Mouse (Mus musculus): Measurements from ENCODE around the gene Acsl6. TPM values are rescaled to one million over a fixed set of nuclear protein-coding genes. Genes with fewer than 3 reads are reported as not detected.

Gene Acsl6
- total and polyA plus RNA-seq, 3 experiments: 2.8 to 7.9 TPM; not detected in 1

GRCm38 (mm10) chr11:54410612-54411011, 107.0 kb downstream of the Acsl6 start:
- H3K4me1 ChIP-seq (ENCODE audit: control insufficient read depth in 1 of 2, insufficient read depth in 2 of 2, low read length in 2 of 2): peaks cover 12 to 30% of the 10 kb centered on the region in 2 experiments
- H3K36me3 ChIP-seq (ENCODE audit: control insufficient read depth in 1 of 2, insufficient read depth in 2 of 2, low read length in 2 of 2): peaks cover 0 to 25% of the 10 kb centered on the region in 2 experiments; a peak in 2 of 4 replicates
- no peaks in the 10 kb centered on the region for H3K27me3 ChIP-seq (ENCODE audit: control insufficient read depth in 1 of 2, insufficient read depth in 2 of 2, low read length in 2 of 2)
- H3K9me3 ChIP-seq (replicated peaks; ENCODE audit: insufficient read depth, low read length): no peaks in the 10 kb centered on the region
- no peaks in the 10 kb centered on the region for H3K79me2 ChIP-seq (ENCODE audit: control insufficient read depth, insufficient read depth, low read length, poor library complexity)
- H3K27ac ChIP-seq (ENCODE audit: control insufficient read depth, low read depth, low read length): no peak overlapping the region
- DNase-seq (ENCODE audit: low read depth, low spot score): peak; percentile 61
- H3K4me3 ChIP-seq (ENCODE audit: control insufficient read depth in 1 of 2, insufficient read depth in 1 of 2, low read depth in 2 of 2, low read length in 2 of 2): no peak overlapping the region
- H3K9ac ChIP-seq (ENCODE audit: control insufficient read depth, low read depth, low read length, poor library complexity, severe bottlenecking): no peak overlapping the region
- TF ChIP-seq RAD21 (IDR thresholded peaks at IDR 0.05; ENCODE audit: low read depth, low read length) (peak; percentile 59), ZC3H11A (IDR thresholded peaks at IDR 0.05; ENCODE audit: low read depth, low read length) (peak; percentile 43), SMC3 (IDR thresholded peaks at IDR 0.05; ENCODE audit: low read depth, low read length) (peak; percentile 69), CTCF (IDR thresholded peaks at IDR 0.05 in 2 of 3, conservative IDR thresholded peaks at IDR 0.05 in 1 of 3; ENCODE audit: control insufficient read depth in 1 of 3, insufficient read depth in 1 of 3, low read depth in 2 of 3, low read length in 3 of 3, poor library complexity in 1 of 3, severe bottlenecking in 1 of 3) (peak; percentile 1 to 67 (median 66); a peak in 4 of 6 replicates), MYC (IDR thresholded peaks at IDR 0.05; ENCODE audit: low read depth, low read length) (no peak), MAFK (IDR thresholded peaks at IDR 0.05; ENCODE audit: borderline replicate concordance, low read depth, low read length) (no peak)

GRCm38 (mm10) chr11:54413017-54413416, 109.4 kb downstream of the Acsl6 start:
- H3K4me3 ChIP-seq (ENCODE audit: control insufficient read depth in 1 of 2, insufficient read depth in 1 of 2, low read depth in 2 of 2, low read length in 2 of 2): peak overlapping the region; percentile 6 to 14
- peak; percentile 84 for DNase-seq (ENCODE audit: low read depth, low spot score)
- TF ChIP-seq UBTF (IDR thresholded peaks at IDR 0.05; ENCODE audit: borderline replicate concordance, insufficient read depth, low read depth, low read length): 0 out of 2 replicates have a peak, but pooled peaks have one; percentile 41
- peak; percentile 87 to 89 for TF ChIP-seq EP300 (IDR thresholded peaks at IDR 0.05; ENCODE audit: low read depth in 1 of 2, low read length in 2 of 2)
- 0 out of 2 replicates have a peak, but pooled peaks have one; percentile 1 for TF ChIP-seq JUND (IDR thresholded peaks at IDR 0.05; ENCODE audit: low read depth, low read length)
- peak; percentile 81 for TF ChIP-seq MXI1 (IDR thresholded peaks at IDR 0.05; ENCODE audit: low read depth, low read length)
- TF ChIP-seq ELF1 (IDR thresholded peaks at IDR 0.05; ENCODE audit: low read depth, low read length): peak; percentile 85
- 0 out of 2 replicates have a peak, but pooled peaks have one; percentile 13 for TF ChIP-seq ZKSCAN1 (IDR thresholded peaks at IDR 0.05; ENCODE audit: low read depth, low read length)
- TF ChIP-seq USF2 (IDR thresholded peaks at IDR 0.05; ENCODE audit: borderline replicate concordance in 1 of 2, insufficient read depth in 1 of 2, low read depth in 1 of 2, low read length in 2 of 2): peak in 1 of 2 experiments; percentile 64; a peak in 2 of 4 replicates
- peak; percentile 60; the same call in 1 of the 2 replicates for TF ChIP-seq MAFK (IDR thresholded peaks at IDR 0.05; ENCODE audit: borderline replicate concordance, low read depth, low read length)
- TF ChIP-seq MYC (IDR thresholded peaks at IDR 0.05; ENCODE audit: low read depth, low read length): peak; percentile 84
- TF ChIP-seq MAX (IDR thresholded peaks at IDR 0.05; ENCODE audit: low read length): peak; percentile 72
- TF ChIP-seq TCF12 (IDR thresholded peaks at IDR 0.05; ENCODE audit: low read depth, low read length): peak; percentile 87
- TF ChIP-seq POLR2A (IDR thresholded peaks at IDR 0.05; ENCODE audit: control insufficient read depth in 1 of 2, insufficient read depth in 1 of 2, low read depth in 1 of 2, low read length in 2 of 2, poor library complexity in 1 of 2): no peak
- TF ChIP-seq KAT2A (conservative IDR thresholded peaks at IDR 0.05; ENCODE audit: low read depth, low read length): 0 out of 2 replicates have a peak, but pooled peaks have one; percentile 36
- peak; percentile 93 for TF ChIP-seq SIN3A (IDR thresholded peaks at IDR 0.05; ENCODE audit: low read length)
- 0 out of 2 replicates have a peak, but pooled peaks have one; percentile 29 for TF ChIP-seq CHD1 (IDR thresholded peaks at IDR 0.05; ENCODE audit: low read depth, low read length)
- TF ChIP-seq BHLHE40 (IDR thresholded peaks at IDR 0.05; ENCODE audit: borderline replicate concordance, low read depth, low read length): peak; percentile 80
- TF ChIP-seq POLR2AphosphoS2 (IDR thresholded peaks at IDR 0.05; ENCODE audit: low read length): no peak
- TF ChIP-seq MEF2A (IDR thresholded peaks at IDR 0.05; ENCODE audit: extremely low read depth, insufficient replicate concordance, low read depth, low read length, poor library complexity, severe bottlenecking): peak; percentile 95; the same call in 1 of the 2 replicates
- peak; percentile 93 for TF ChIP-seq GATA1 (IDR thresholded peaks at IDR 0.05; ENCODE audit: low read depth, low read length)
- TF ChIP-seq ZC3H11A (IDR thresholded peaks at IDR 0.05; ENCODE audit: low read depth, low read length): peak; percentile 35; the same call in 1 of the 2 replicates
- no peak for TF ChIP-seq RAD21 (IDR thresholded peaks at IDR 0.05; ENCODE audit: low read depth, low read length)
- no peak for TF ChIP-seq NELFE (IDR thresholded peaks at IDR 0.05; ENCODE audit: low read depth, low read length)
- TF ChIP-seq ZNF384 (IDR thresholded peaks at IDR 0.05; ENCODE audit: low read depth, low read length): peak; percentile 75
- peak; percentile 89 for TF ChIP-seq USF1 (IDR thresholded peaks at IDR 0.05; ENCODE audit: low read depth, low read length)
- peak; percentile 68 for TF ChIP-seq TBP (IDR thresholded peaks at IDR 0.05; ENCODE audit: low read depth, low read length)
- no peak for TF ChIP-seq MAZ (IDR thresholded peaks at IDR 0.05; ENCODE audit: low read depth, low read length)
- TF ChIP-seq MYB (IDR thresholded peaks at IDR 0.05; ENCODE audit: low read depth, low read length): peak; percentile 65
- no peak; the same call in 1 of the 2 replicates for TF ChIP-seq RCOR1 (IDR thresholded peaks at IDR 0.05; ENCODE audit: low read depth, low read length)

More at GRCm38 (mm10) chr11:54413017-54413416, 109.4 kb downstream of the Acsl6 start:
- Histone ChIP-seq H3K79me2 (ENCODE audit: control insufficient read depth, insufficient read depth, low read length, poor library complexity) (no peaks in the 10 kb centered on the region), H3K9ac (ENCODE audit: control insufficient read depth, low read depth, low read length, poor library complexity, severe bottlenecking) (no peak overlapping the region), H3K27me3 (ENCODE audit: control insufficient read depth in 1 of 2, insufficient read depth in 2 of 2, low read length in 2 of 2) (no peaks in the 10 kb centered on the region), H3K27ac (ENCODE audit: control insufficient read depth, low read depth, low read length) (peak overlapping the region; percentile 40), H3K4me1 (ENCODE audit: control insufficient read depth in 1 of 2, insufficient read depth in 2 of 2, low read length in 2 of 2) (peaks cover 9 to 27% of the 10 kb centered on the region in 2 experiments), H3K36me3 (ENCODE audit: control insufficient read depth in 1 of 2, insufficient read depth in 2 of 2, low read length in 2 of 2) (peaks cover 0 to 31% of the 10 kb centered on the region in 2 experiments; a peak in 2 of 4 replicates), H3K9me3 (replicated peaks; ENCODE audit: insufficient read depth, low read length) (no peaks in the 10 kb centered on the region)
